Mouse (Mus musculus) brain, adult 2 months (tissue): ENCODE data around the gene Sult2a7.

Experiments
- DNase-seq: peaks from one replicate; pipeline ENCODE4 v3.0.0; 2011; ENCODE audit warnings: low read depth, low spot score

The Sult2a7 gene

GRCm38 (mm10) chr7:14494130-14494529, at the start of gene Sult2a7:
Gene Sult2a7, minus strand, starts transcription at chr7:14494230.
- no peak for DNase-seq

DNA sequence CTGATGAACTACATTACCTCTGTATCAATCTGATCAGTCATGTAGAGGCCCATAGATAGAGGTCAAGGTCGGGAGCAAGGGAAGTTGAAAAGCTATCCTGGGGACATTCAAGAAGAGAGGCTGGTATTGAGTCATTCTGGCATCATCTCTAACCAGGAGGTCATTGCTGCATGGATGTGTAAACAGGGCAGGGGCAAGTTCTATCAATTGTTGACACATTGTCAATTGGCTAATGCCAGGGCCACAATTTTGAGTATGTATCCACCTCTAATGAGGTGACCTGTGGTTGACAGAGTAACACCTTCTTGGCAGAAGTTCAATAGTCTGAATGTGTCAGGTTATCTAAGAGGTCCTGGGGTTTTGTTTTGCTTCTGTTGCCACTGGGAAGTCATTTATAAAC, 31.2 kb upstream of the Sult2a7 start:
- no peak for DNase-seq

GRCm38 (mm10) chr7:14522636-14523035, 28.6 kb upstream of the Sult2a7 start:
- DNase-seq: no peak

DNA sequence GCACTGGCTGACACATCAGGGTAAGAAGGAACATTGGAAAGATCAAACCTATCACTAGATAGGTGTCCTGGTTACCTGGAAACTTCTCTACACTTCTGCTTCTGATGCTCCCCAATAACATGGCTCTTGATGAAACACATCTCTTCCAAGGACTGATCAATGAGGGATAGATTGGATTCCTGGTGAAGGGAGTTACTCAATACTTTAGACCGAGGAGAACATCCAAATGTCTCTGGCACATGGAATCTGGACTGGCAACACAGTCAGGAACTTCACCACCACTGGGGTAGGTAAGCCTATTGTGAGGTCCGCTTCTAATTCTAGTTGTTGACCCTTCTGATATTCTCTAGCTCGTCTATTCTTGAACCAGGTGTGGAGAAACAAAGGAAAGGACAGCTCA, 24.3 kb upstream of the Sult2a7 start:
- DNase-seq: no peak

- DNase-seq: no peak
Measured at GRCm38 (mm10) chr7:14492886-14493285, 1.1 kb downstream of the Sult2a7 start.

- DNase-seq: no peak
Measured at GRCm38 (mm10) chr7:14446534-14446933, 47.5 kb downstream of the Sult2a7 start, which contains the start of gene Sult2a8. Gene Sult2a8, minus strand, starts transcription at chr7:14446769.

- DNase-seq: no peak
Measured at GRCm38 (mm10) chr7:14439581-14439980, 54.4 kb downstream of the Sult2a7 start.

DNA sequence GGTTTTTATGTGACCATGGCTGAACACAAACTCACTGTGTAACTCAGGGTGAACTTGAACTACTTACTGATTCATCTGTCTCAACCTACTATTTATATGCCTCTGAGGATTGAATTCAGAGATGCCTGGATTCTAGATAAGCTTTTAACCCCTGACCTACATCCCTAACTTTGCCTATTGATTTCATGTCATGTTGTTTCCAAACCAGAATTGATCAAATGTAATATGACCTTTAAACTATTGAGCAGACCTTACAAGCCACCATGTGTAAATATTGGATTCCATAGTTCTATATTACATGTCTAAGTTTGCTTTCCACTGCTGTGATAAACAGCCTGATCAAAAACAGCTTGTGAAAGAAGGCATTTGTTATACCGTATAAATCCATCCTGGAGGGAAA, 55.5 kb downstream of the Sult2a7 start:
- no peak for DNase-seq

DNA sequence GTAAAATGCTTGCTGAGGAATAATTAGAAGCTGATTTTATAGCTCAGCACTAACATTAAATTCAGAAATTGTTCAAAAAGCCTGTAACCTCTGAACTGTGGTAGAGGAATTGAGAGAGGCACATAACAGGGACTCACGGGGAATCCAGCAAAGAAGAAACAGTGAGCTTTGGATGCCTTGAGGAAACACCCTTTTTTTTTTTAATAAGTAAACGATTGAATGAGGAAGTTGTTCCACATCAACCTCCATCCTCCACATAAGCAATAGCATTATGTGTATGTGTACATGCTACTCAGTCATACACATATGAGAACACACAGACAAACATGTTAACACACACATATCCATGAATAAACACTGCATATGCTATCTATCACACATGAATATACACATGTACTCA, 56.0 kb downstream of the Sult2a7 start:
- DNase-seq: no peak
